Mouse (Mus musculus): ENCODE data around the gene Osbpl6.
A peak's percentile ranks its signal among the peaks of the same experiment; 100 is the strongest.

The Osbpl6 gene

GRCm38 (mm10) chr2:76647883-76648570 lies 241.7 kb downstream of the Osbpl6 start, which contains the start of the genes Prkra and Pjvk:
Prkra (minus strand) TSS chr2:76648015.
Pjvk (plus strand) TSS chr2:76648476.
- DNase-seq (ENCODE audit: low read depth) = peak; percentile 87

- peak; percentile 19 for DNase-seq (ENCODE audit: low read depth)
These were observed 242.4 kb downstream of the Osbpl6 start for GRCm38 (mm10) chr2:76648666-76649141.

Data from naive thymus-derived CD4-positive, alpha-beta T cell, adult 2 months (primary cell).